Mouse (Mus musculus) hindbrain, embryonic 13.5 days (tissue): ENCODE measurements around the gene Dcaf4. TPM values are rescaled to one million over a fixed set of nuclear protein-coding genes. Genes with fewer than 3 reads are reported as not detected.

Experiments
- ATAC-seq: fragments of 200-750 bp; cut with Nextera tagmentation; 2 replicates; pipeline ENCODE4 v1.8.0; 2017; ENCODE audit warnings: moderate TSS enrichment; ENCODE audit not compliant: low FRiP score
- H3K27ac ChIP-seq: fragments of 300-500 bp; sonication (generic); 2 replicates; pipeline ENCODE4 v1.5.1; 2015; ENCODE audit warnings: inconsistent platforms, mild to moderate bottlenecking, moderate library complexity
- H3K27me3 ChIP-seq: fragments of 300-500 bp; sonication (generic); 2 replicates; pipeline ENCODE4 v1.6.1; 2015; ENCODE audit warnings: mild to moderate bottlenecking, inconsistent platforms
- H3K36me3 ChIP-seq: fragments of 300-500 bp; sonication (generic); 2 replicates; pipeline ENCODE4 v1.6.1; 2015; ENCODE audit warnings: mild to moderate bottlenecking, inconsistent platforms
- H3K4me1 ChIP-seq: fragments of 300-500 bp; sonication (generic); replicated peaks from 2 replicates; pipeline ENCODE4 v1.6.1; 2015; ENCODE audit warnings: inconsistent platforms
- H3K4me2 ChIP-seq: fragments of 300-500 bp; sonication (generic); 2 replicates; pipeline ENCODE4 v1.6.1; 2015; ENCODE audit warnings: inconsistent platforms, mild to moderate bottlenecking, moderate library complexity
- H3K4me3 ChIP-seq: fragments of 300-500 bp; sonication (generic); 2 replicates; pipeline ENCODE4 v1.5.1; 2015; ENCODE audit warnings: mild to moderate bottlenecking, inconsistent platforms
- H3K9ac ChIP-seq: fragments of 300-500 bp; sonication (generic); 2 replicates; pipeline ENCODE4 v1.6.1; 2015; ENCODE audit warnings: mild to moderate bottlenecking, inconsistent platforms
- H3K9me3 ChIP-seq: fragments of 300-500 bp; sonication (generic); 2 replicates; pipeline ENCODE4 v1.6.1; 2016; ENCODE audit warnings: inconsistent platforms
- WGBS: fragments of 180-500 bp; shearing (Covaris S2); methylation state at CpG from one replicate; pipeline ENCODE4 v1.1.7; 2015; 5-methylcytosine and 5-hydroxymethylcytosine counted together
- polyA plus RNA-seq: library from polyadenylated mRNA; unstranded; fragments of >200 nt; fragmentation: Nextera tagmentation; extraction: Ambion mirVana; gene quantifications from 2 replicates; pipeline ENCODE4 v1.2.1, GENCODE M21; 2015

The Dcaf4 gene
- polyA plus RNA-seq, 1 experiment from 2014 or later: 40.6 TPM

DNA sequence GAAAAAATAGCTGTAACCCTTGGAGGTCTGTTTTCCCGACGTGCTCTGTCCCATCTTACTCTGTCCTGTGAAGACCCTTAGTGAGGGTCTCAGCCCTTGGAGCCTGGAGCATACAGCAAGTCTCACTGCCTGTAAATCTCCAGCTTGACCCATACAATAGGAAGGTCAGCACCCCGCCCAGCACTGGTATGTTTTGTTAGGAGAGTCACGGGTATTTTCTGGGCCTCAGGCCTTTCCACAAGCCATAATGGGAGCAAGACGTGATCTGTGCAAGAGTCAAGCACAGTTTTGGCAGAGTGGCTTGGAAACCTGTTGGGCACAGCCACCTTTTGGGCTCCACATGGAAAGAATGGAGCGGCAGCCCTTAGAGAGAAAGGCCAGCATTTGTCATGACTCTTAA lies 7.5 kb downstream of the Dcaf4 start:
- Histone ChIP-seq H3K27me3 (no peaks in the 10 kb centered on the region), H3K9me3 (no peaks in the 10 kb centered on the region), H3K4me3 (no peak overlapping the region), H3K4me2 (no peak overlapping the region), H3K36me3 (peaks cover 35% of the 10 kb centered on the region), H3K27ac (no peak overlapping the region), H3K4me1 (peaks cover 17% of the 10 kb centered on the region), H3K9ac (no peak overlapping the region)
- WGBS: 57% methylated on average over 6 of the region's 6 CpGs
- no peak for ATAC-seq

DNA sequence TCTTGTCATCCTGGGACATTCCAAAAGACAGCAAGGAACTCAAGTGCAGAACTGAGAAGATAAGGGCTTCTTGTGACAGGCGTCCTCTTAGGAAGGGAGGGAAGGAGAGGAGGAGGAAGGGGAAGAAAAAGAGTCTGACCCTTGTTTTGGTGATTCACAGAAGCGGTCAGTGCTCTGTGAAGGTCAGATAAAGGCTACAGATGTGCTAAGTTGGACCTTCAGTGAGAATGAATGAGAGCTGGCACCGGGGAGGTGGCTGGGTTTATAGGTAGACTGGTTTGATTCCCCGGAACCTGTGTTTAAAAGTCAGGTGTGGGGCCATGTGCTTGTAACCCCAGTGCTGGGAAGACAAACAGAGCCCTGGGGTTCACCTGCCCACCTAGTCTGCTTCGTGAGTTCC lies 8.4 kb downstream of the Dcaf4 start:
- Histone ChIP-seq H3K27ac (no peak overlapping the region), H3K4me2 (no peak overlapping the region), H3K9me3 (no peaks in the 10 kb centered on the region), H3K4me3 (no peak overlapping the region), H3K9ac (no peak overlapping the region), H3K36me3 (peaks cover 41% of the 10 kb centered on the region), H3K27me3 (no peaks in the 10 kb centered on the region), H3K4me1 (peaks cover 11% of the 10 kb centered on the region; the same call in 1 of the 2 replicates)
- ATAC-seq: no peak
- WGBS: 93% methylated on average over 5 of the region's 5 CpGs

- no peak overlapping the region for H3K27ac ChIP-seq
- H3K9ac ChIP-seq: no peak overlapping the region
- H3K4me2 ChIP-seq: no peak overlapping the region
- H3K4me1 ChIP-seq: peaks cover 11% of the 10 kb centered on the region
- H3K4me3 ChIP-seq: no peak overlapping the region
- no peaks in the 10 kb centered on the region for H3K9me3 ChIP-seq
- H3K27me3 ChIP-seq: no peaks in the 10 kb centered on the region
- 95% methylated on average over 6 of the region's 6 CpGs for WGBS
- no peak for ATAC-seq
- peaks cover 64% of the 10 kb centered on the region for H3K36me3 ChIP-seq
Measured at GRCm38 (mm10) chr12:83531992-83532391, 11.7 kb downstream of the Dcaf4 start.

- H3K36me3 ChIP-seq: peaks cover 68% of the 10 kb centered on the region
Measured at GRCm38 (mm10) chr12:83532966-83533365, 12.7 kb downstream of the Dcaf4 start.

DNA sequence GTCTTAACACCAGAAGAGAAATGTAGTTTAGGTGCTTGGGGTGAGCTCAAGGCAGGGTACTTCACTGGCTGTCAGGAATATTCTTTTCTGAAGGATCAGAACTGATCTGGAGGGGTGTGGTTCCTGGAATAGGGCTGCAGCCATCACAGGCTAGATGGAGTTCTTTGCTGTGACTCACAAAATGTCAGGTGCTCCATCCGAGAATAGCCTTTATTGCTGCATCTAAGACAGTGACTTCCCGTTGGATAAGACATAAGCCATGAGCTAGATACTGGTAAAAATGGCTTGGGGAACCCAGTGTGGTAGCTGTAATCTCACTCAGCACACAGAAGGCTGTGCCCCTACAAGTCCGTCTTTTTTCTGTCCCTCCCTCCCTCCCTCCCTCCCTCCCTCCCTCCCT lies 13.9 kb downstream of the Dcaf4 start:
- Histone ChIP-seq H3K27me3 (no peaks in the 10 kb centered on the region), H3K4me2 (no peak overlapping the region), H3K27ac (no peak overlapping the region), H3K36me3 (peaks cover 77% of the 10 kb centered on the region), H3K9ac (no peak overlapping the region), H3K9me3 (no peaks in the 10 kb centered on the region), H3K4me3 (no peak overlapping the region), H3K4me1 (peaks cover 11% of the 10 kb centered on the region)
- 93% methylated on average over 3 of the region's 3 CpGs for WGBS
- no peak for ATAC-seq

More at GRCm38 (mm10) chr12:83532966-83533365, 12.7 kb downstream of the Dcaf4 start:
- no peak overlapping the region for H3K27ac ChIP-seq
- H3K27me3 ChIP-seq: no peaks in the 10 kb centered on the region
- H3K9ac ChIP-seq: no peak overlapping the region
- WGBS: 84% methylated on average over 3 of the region's 3 CpGs
- H3K4me2 ChIP-seq: no peak overlapping the region
- no peak for ATAC-seq
- no peaks in the 10 kb centered on the region for H3K9me3 ChIP-seq
- H3K4me3 ChIP-seq: no peak overlapping the region
- H3K4me1 ChIP-seq: peaks cover 11% of the 10 kb centered on the region

DNA sequence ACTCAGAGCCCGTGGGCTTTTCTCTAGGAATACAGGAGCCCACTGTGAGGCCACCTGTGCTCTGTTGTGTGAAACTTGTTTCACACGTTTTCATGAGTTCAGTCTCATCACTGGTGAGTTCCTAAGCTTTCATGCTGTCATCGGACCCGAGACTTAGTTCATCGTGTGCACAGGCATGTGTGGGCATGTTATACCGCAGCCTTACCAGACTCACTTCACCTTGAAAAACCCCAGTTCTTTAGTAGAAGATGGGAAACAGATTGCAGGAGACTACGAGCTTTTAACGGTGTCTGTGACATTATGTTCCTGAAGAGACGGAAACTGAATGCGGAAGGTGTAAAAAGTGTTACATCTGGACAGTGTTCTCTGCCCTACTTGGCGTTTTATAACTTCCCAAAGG lies 15.2 kb downstream of the Dcaf4 start:
- no peak overlapping the region for H3K27ac ChIP-seq
- no peak overlapping the region for H3K4me3 ChIP-seq
- H3K36me3 ChIP-seq: peaks cover 84% of the 10 kb centered on the region
- H3K9me3 ChIP-seq: no peaks in the 10 kb centered on the region
- no peaks in the 10 kb centered on the region for H3K27me3 ChIP-seq
- 88% methylated on average over 11 of the region's 11 CpGs for WGBS
- no peak for ATAC-seq
- H3K9ac ChIP-seq: no peak overlapping the region
- H3K4me1 ChIP-seq: peaks cover 11% of the 10 kb centered on the region
- H3K4me2 ChIP-seq: no peak overlapping the region

DNA sequence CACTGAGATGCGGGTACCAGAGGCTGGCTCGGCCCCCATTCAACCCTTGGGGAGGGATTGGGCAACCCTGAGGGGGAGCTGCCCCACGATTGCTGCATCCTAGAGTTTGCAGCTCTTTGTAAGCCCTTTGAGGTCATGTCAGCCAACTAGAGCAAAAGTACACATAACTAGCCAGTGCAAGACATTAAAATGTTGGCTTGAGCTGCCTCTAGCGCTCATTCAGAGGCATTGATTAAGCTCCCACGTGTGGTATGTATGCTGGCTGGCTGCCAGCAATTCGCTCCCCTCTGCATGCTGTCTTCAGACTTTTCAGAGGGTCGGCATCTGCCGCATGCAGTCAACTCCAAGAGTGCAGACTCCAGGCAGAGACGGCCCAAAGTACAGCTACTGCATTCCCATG lies 15.8 kb downstream of the Dcaf4 start:
- ATAC-seq: peak; percentile 53
- Histone ChIP-seq H3K4me3 (no peak overlapping the region), H3K27me3 (no peaks in the 10 kb centered on the region), H3K4me1 (peaks cover 11% of the 10 kb centered on the region), H3K4me2 (no peak overlapping the region), H3K36me3 (peaks cover 85% of the 10 kb centered on the region), H3K27ac (peak overlapping the region; percentile 23), H3K9ac (no peak overlapping the region), H3K9me3 (no peaks in the 10 kb centered on the region)
- WGBS: 43% methylated on average over 9 of the region's 9 CpGs

DNA sequence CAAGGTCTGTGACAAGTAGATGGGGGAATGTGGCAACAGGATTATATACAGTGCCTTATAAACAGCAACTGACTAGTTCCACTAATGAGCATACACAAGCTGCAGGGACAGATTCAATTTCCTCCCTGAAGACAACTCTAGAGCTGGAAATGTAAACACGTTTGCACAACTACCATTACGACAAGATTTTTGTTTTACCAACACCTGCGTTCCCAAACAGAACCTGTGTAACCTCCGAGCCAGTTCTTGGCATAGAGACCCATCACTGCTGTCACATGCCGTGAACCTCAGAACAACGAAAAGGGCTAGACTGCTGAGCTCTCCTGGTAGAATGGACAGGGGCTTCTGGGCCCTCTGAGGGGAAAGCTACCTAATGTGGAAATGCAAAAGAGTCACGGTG lies 23.7 kb downstream of the Dcaf4 start:
- H3K27me3 ChIP-seq: no peaks in the 10 kb centered on the region
- WGBS: 89% methylated on average over 7 of the region's 7 CpGs
- H3K9ac ChIP-seq: no peak overlapping the region
- H3K9me3 ChIP-seq: no peaks in the 10 kb centered on the region
- H3K4me1 ChIP-seq: no peaks in the 10 kb centered on the region
- H3K27ac ChIP-seq: no peak overlapping the region
- no peak overlapping the region for H3K4me3 ChIP-seq
- H3K36me3 ChIP-seq: peaks cover 80% of the 10 kb centered on the region
- ATAC-seq: no peak
- no peak overlapping the region for H3K4me2 ChIP-seq

DNA sequence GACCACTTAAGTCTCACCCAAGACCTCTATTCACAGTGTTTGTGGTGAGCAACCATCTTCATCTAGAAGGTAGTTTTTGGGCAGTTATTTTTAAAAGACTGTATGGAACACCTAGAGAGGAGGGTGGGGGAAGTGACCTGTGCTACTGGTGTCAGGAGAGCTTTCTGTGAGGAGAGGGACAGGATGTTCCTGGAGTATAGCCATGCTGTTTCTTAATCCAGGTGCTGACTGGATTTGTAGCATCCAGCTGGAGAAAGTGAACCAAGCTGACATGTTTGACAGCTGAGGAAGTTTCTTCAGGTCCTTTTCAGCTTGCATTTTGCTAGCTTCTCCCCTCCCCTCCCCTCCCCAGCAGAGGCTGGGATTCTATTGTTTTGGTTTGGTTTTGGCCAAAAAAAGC lies 24.5 kb downstream of the Dcaf4 start:
- no peaks in the 10 kb centered on the region for H3K4me1 ChIP-seq
- ATAC-seq: no peak
- H3K36me3 ChIP-seq: peaks cover 80% of the 10 kb centered on the region
- H3K9ac ChIP-seq: no peak overlapping the region
- H3K4me3 ChIP-seq: no peak overlapping the region
- H3K9me3 ChIP-seq: no peaks in the 10 kb centered on the region
- no peak overlapping the region for H3K27ac ChIP-seq
- H3K4me2 ChIP-seq: no peak overlapping the region
- no peaks in the 10 kb centered on the region for H3K27me3 ChIP-seq

DNA sequence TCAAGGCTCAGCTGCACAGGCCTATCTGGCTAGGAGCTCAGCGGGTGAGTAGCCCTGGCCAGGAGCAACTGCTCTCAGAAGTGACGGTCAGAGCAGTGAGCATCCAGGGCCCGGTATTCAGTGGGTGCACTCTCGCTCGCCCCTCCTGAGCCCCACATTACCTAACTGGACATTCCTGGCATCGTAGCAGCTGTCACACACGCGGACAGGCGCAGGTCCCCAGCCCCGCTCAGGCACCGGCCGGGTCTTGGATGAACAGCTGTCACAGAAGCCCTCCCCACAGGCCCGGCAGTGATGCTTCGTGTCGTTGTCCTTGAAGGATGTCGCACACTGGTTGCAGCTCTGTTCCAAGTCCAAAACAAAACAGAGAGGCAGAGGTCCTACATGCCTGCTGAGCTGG lies 31.0 kb downstream of the Dcaf4 start:
- 88% methylated on average over 16 of the region's 16 CpGs for WGBS
- ATAC-seq: no peak

DNA sequence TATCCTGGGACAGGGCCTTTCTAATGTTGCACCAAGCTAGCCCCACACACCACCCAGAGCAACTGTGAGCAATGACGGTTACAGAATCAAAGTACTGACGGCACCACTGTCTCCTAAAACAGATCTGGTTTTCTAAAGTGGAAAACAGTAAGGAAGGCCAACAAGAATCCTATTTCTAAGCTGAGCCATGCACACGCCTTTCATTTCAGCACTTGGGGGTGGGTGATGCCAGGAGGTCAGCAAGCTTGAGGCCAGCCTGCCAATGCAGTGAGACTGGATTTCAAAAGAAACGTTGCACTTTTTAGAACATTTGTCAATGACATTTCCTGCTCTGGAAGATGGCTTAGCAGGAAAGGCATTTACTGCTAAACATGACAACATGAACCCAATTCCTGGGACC lies 33.5 kb downstream of the Dcaf4 start:
- Histone ChIP-seq H3K4me1 (no peaks in the 10 kb centered on the region), H3K4me3 (no peak overlapping the region), H3K36me3 (peaks cover 96% of the 10 kb centered on the region), H3K4me2 (no peak overlapping the region), H3K9ac (no peak overlapping the region), H3K27me3 (no peaks in the 10 kb centered on the region), H3K27ac (no peak overlapping the region), H3K9me3 (no peaks in the 10 kb centered on the region)
- 87% methylated on average over 4 of the region's 4 CpGs for WGBS
- no peak for ATAC-seq

More for the DNA sequence above, 31.0 kb downstream of the Dcaf4 start:
- H3K4me1 ChIP-seq: no peaks in the 10 kb centered on the region
- H3K36me3 ChIP-seq: peaks cover 91% of the 10 kb centered on the region
- no peaks in the 10 kb centered on the region for H3K27me3 ChIP-seq
- H3K4me2 ChIP-seq: no peak overlapping the region
- no peak overlapping the region for H3K27ac ChIP-seq
- no peaks in the 10 kb centered on the region for H3K9me3 ChIP-seq
- H3K4me3 ChIP-seq: no peak overlapping the region
- H3K9ac ChIP-seq: no peak overlapping the region

- no peak overlapping the region for H3K9ac ChIP-seq
- no peaks in the 10 kb centered on the region for H3K27me3 ChIP-seq
- H3K9me3 ChIP-seq: no peaks in the 10 kb centered on the region
- H3K4me1 ChIP-seq: no peaks in the 10 kb centered on the region
- 62% methylated on average over 9 of the region's 9 CpGs for WGBS
- ATAC-seq: no peak
- H3K4me3 ChIP-seq: no peak overlapping the region
- peaks cover 95% of the 10 kb centered on the region for H3K36me3 ChIP-seq
- H3K27ac ChIP-seq: no peak overlapping the region
- H3K4me2 ChIP-seq: no peak overlapping the region
Measured at GRCm38 (mm10) chr12:83555605-83556004, 35.3 kb downstream of the Dcaf4 start.

DNA sequence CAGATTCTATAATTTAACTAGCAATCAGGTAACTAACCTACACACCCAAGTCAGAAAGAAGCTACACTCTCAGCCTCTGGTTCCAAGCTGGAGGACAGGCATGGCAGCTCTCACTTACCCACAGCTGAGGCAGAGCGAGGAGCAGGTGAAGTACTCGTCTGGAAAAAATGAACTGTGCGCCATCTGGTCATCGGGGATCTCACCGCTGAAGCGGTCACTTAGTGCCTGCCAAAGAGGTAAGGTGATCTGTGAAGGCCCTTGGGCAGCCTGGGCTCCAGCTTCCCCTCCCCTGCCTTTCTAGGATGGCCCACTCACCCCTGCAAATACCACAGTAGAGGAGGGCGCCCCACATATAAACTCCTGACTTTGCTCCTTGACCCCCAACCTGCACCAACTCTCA lies 38.2 kb downstream of the Dcaf4 start:
- no peak for ATAC-seq
- Histone ChIP-seq H3K27me3 (no peaks in the 10 kb centered on the region), H3K4me3 (no peak overlapping the region), H3K4me1 (peaks cover 5% of the 10 kb centered on the region; the same call in 1 of the 2 replicates), H3K36me3 (peaks cover 95% of the 10 kb centered on the region), H3K4me2 (no peak overlapping the region), H3K9ac (no peak overlapping the region), H3K9me3 (no peaks in the 10 kb centered on the region), H3K27ac (no peak overlapping the region)
- WGBS: 95% methylated on average over 7 of the region's 7 CpGs

- WGBS: 75% methylated on average over 6 of the region's 6 CpGs
- Histone ChIP-seq H3K36me3 (peaks cover 96% of the 10 kb centered on the region), H3K4me1 (peaks cover 5% of the 10 kb centered on the region; the same call in 1 of the 2 replicates), H3K9me3 (no peaks in the 10 kb centered on the region), H3K27me3 (no peaks in the 10 kb centered on the region), H3K27ac (no peak overlapping the region), H3K9ac (no peak overlapping the region), H3K4me3 (no peak overlapping the region), H3K4me2 (no peak overlapping the region)
- no peak for ATAC-seq
Measured at GRCm38 (mm10) chr12:83560189-83560588, 39.9 kb downstream of the Dcaf4 start.
